Mouse (Mus musculus): ENCODE data around the gene Cadm3.

The Cadm3 gene

DNA sequence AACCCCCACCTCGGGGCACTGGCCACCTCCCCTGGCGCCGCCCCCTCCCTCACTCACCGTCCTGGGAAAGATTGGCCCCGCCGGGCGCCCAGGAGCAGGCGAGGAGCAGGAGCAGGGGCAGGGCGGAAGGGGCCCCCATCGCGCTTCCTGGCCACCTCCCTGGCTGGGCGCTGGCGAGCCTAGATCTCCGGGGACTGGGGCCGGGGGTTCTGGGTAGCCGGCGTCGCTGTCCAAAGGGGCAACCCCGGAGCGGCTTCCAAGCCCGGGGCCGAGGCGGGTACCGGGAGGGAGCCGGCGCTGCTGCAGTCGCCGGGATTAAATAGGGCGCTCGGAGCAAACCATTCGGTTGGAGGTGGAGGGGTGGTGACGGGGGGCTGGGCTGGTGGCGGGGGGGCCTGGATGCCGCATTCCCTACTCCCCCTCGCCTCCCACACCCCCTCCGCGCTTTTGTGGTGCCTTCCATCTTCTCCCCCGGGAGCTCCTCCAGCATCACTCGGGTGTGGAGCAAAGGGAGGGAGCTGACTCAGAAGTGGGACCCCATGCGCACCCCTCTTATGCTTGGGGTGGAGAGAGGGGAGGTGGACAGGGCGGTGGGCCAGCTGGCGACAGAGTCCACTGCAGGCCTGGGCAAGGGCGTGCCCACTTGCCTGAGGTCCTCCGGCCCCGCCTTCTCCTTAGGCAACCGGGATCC is at the start of gene Cadm3:
TSS of gene Cadm3 (minus strand) at position 340 of the 691 bp plus-strand sequence.
- in situ Hi-C loops (cut with MboI, MseI), result no loop called here

DNA sequence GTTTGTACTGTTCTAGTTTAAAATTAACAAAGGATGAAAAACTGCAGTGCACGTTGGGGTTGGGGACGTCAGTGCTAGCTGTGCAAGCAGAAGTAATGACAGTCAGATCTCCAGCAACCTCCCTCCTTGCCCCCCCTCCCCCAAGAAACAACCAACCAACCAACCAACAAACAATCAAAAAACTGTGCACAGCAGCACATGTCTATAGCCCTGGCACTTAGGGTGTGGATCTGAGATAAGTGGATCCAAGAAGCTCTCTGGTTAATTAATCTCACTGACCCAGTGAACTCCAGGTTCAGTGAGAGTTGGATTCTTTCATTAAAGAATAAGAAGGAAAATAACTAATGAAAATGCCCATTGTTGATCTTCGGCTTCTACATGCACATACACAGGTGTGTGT is 47.1 kb upstream of the Cadm3 start:
- in situ Hi-C loops (cut with MboI, MseI), result no loop called here

GRCm38 (mm10) chr1:173411863-173412262 is 44.4 kb upstream of the Cadm3 start:
- in situ Hi-C loops (cut with MboI, MseI), result no loop called here

DNA sequence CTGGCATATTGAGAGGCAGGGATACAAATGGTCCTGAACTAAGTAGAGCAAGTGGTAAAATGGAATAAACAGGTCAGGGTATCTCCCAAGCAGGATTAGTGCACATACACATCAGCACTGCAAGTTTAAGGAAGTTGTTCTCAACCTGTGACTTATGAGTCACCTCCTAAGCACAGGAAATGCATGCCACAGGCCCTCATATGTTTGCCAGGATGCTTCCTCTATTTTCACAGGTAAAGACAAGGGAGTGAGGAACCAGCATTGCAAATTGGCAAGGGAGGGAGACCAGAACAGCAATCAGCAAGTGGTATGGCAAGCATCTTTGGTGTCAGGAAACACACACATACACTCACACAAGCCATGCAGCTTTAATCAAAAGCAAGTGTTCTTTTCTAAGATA is 41.6 kb upstream of the Cadm3 start:
- in situ Hi-C loops (cut with MboI, MseI), result no loop called here

GRCm38 (mm10) chr1:173404696-173405309 is 37.3 kb upstream of the Cadm3 start:
- in situ Hi-C loops (cut with MboI, MseI), result no loop called here

DNA sequence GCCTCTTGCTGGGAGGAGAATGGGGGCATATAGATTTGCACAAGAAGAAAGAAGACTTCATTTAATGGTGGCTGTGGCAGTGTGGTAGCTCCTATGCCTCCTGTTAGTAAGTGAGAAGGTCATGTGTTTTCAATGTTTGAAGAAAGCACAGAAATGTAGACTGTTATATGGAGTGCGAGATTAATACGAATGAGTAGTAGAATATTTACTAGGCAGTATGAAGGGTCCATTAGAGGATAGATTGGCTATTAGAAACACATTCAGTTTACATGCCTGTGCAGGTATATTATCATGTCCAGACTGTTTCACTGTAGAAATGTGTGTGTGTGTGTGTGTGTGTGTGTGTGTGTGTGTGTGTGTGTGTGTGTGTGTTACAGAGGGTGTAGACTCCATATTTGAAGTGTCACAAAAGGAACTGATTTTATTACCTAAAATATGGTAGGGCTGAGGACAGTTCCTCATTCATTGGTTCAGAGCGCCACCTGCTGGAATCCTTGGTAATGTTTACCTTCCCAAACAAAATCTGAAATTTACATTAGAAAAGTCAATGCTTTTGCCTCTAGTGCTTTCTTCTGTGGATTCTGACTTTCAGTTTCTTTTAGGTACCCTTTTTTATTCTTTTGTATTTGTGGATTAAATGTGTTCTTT is 31.0 kb upstream of the Cadm3 start:
- in situ Hi-C loops (cut with MboI, MseI), result loop anchor here (25.0 kb wide), 1 partner anchor 786 kb away; the partner anchor contains the start of gene Fcrl6

GRCm38 (mm10) chr1:173391754-173392153 is 24.3 kb upstream of the Cadm3 start:
- in situ Hi-C loops (cut with MboI, MseI), result loop anchor here (5.0 to 25.0 kb wide), 2 partner anchors 54 to 779 kb away; partner anchors contain the start of gene Fcrl6

GRCm38 (mm10) chr1:173389901-173390401 is 22.5 kb upstream of the Cadm3 start:
- in situ Hi-C loops (cut with MboI, MseI), result loop anchor here (5.0 to 25.0 kb wide), 2 partner anchors 53 to 778 kb away; partner anchors contain the start of gene Fcrl6

DNA sequence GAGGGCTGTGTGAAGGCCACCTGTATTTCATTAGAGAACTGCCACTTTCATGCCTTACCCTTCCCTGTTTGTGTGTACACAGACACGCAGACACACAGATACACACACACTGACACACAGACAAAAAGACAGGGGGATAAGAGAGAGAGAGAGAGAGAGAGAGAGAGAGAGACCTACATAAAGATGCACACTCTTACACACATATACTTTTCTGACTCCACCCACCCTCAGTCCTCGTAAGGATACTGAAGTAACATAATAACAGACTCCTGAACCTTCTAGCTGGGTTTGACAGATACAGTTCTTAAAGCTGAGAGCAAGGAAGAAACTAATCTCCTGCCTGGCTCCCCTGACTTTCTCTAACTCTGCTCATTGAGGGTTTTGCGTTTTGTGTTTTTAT is 21.9 kb upstream of the Cadm3 start:
- in situ Hi-C loops (cut with MboI, MseI), result loop anchor here (25.0 kb wide), 1 partner anchor 777 kb away; the partner anchor contains the start of gene Fcrl6

DNA sequence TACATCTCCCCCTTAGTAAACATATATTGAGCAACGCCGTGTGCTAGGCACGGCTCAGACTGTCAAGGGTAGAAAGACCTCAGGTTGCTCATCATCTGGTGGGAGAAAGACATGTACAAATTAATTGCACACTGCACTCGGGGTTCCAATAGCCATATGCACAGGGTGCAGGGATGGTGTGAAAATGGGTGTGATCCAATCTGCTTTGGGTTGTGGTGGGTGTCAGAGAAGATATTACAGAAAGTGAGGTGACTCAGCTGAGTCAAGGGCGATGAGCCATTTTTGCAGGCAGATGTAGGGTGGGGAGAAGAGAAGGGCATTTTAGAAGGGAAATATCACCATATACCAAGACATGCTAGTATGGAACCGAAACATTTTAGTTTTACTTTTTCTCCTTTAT is 13.9 kb upstream of the Cadm3 start:
- in situ Hi-C loops (cut with MboI, MseI), result loop anchor here (25.0 kb wide), 1 partner anchor 769 kb away; the partner anchor contains the start of gene Fcrl6

DNA sequence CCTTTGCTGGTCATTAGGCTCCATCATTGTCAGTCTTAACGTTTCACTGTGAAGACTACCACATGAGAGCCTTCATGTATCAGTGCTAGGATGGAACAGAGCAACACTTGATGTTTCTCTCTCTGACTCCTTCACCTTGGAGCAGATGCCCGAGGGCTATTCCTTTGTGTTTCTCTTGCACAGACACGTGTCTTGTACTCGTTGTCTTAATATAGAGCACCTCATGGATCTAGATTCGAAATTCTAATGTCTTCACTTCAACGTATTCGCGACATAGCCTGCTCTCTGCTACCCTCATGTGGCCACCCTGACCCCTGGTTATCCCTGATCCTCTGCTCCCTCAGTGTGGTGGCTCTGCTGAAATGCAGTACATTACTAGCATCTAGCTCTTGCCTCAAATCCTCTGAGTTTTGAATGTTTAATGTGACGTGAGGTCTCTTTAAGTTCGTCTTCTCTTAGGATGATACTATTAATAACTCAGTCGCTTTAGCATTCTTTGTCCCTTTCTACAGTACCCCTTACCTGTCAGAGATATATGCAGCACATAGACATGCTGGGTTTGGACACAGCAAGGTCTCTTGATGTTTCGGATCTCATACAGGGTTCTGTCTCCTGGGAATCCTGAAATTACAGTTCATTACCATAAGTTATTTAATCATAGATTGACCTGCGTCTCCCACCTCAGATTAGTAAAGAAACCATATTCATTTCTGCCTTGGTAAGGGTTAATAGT is 10.1 kb upstream of the Cadm3 start:
- in situ Hi-C loops (cut with MboI, MseI), result loop anchor here (25.0 kb wide), 1 partner anchor 765 kb away; the partner anchor contains the start of gene Fcrl6

DNA sequence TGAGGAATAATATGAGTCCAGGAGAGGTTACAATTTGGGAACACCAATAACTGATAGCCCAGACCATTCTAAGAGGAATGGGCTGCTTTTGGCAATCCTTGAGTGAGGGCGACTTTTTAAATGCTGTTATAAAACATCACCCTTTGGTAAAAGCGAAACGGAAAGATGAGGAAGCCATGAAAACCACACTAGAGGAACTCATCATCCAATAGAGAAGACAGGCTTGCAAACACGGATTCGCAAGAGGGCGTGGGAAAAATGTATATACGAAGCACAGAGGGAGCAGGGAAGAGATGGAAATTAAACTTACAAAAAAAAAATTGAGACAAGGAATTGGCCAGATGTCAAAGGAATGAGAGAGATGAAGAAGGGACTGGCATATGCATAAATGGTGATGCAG is 6.5 kb upstream of the Cadm3 start:
- in situ Hi-C loops (cut with MboI, MseI), result no loop called here

DNA sequence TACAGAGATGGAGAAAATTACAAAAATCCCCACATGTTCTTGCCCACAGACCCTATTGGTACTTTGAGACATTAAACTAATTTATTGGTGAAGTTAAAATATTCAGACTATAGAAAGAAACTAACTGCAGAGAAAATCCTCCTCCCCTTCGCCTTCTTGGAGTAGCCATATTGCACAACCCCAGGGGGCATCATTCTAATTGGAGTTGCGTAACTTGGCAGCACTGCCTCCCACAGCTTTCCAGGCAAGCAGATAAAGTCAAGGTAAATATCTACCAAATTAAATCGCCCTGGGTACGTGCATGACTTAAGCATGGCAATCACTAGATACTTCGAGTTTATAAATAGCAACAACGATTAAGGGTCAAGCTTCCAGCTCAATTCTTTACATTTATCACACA is 4.1 kb upstream of the Cadm3 start:
- in situ Hi-C loops (cut with MboI, MseI), result no loop called here

DNA sequence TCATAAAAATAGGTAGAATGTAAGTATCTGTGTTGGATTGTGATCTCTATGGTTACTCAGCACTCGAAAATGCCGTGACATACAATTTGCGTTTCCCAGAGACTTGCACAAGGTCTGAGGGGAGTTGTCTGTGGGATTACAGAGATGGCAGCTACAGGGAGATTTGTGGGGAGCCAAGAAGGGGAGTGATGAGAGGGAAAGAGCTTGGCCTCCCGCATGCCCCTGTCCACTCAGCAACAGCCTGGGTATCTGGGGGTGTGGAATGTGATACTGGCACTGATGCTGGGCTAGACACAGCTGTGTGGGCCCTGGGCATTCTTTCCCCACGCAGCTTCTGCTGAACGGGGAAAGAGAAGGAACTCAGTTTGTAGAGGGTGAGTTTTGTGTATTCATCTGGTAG is 3.0 kb upstream of the Cadm3 start:
- in situ Hi-C loops (cut with MboI, MseI), result no loop called here

GRCm38 (mm10) chr1:173369611-173370010 is 2.1 kb upstream of the Cadm3 start:
- in situ Hi-C loops (cut with MboI, MseI), result no loop called here

- in situ Hi-C loops (cut with MboI, MseI), result no loop called here
These were observed 667 bp downstream of the Cadm3 start for GRCm38 (mm10) chr1:173366701-173367355.

GRCm38 (mm10) chr1:173365970-173366409 is 1.5 kb downstream of the Cadm3 start:
- in situ Hi-C loops (cut with MboI, MseI), result no loop called here

- in situ Hi-C loops (cut with MboI, MseI), result no loop called here
These were observed 3.2 kb downstream of the Cadm3 start for GRCm38 (mm10) chr1:173364125-173364800.

GRCm38 (mm10) chr1:173363436-173363835 is 4.1 kb downstream of the Cadm3 start:
- in situ Hi-C loops (cut with MboI, MseI), result no loop called here

DNA sequence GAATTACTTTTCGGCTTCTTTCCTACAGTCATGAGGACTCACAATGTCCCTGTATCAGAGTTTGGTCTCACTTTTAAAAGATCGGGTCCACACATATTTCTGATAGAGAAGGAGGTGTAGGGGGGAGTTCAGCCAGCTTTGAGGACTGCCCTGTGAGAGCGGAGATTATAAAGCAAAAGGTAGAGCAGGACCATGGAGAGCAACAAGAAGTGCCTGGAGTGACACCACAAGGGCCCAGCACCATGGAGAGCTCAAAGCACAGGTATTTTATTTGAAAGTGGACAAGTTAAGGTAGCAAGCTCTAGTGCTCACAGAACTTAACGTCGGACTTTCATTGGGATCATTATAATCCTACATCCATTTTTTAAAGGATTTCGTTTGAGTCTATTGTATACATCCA is 5.8 kb downstream of the Cadm3 start:
- in situ Hi-C loops (cut with MboI, MseI), result no loop called here

Data from T-helper 1 cell (primary cell).